In genomic region chr14:47462877-47463460, GRCm38 (mm10) we compare ENCODE assay signal across 25 mouse cellular contexts. TPM values are rescaled to one million over a fixed set of nuclear protein-coding genes. Genes with fewer than 3 reads are reported as not detected.
A peak's percentile ranks its signal among the peaks of the same experiment; 100 is the strongest.
DNase-seq lines count a peak whose midpoint lies in the region; ATAC-seq and TF ChIP-seq lines count a peak whose summit lies in the region.
"Had no signal": no experiment of that assay in that cellular context is flagged by ENCODE, and none has a peak within 500 bp of the region (broad histone marks: within the 10 kb centered on the region; RNA-seq: fewer than 3 reads in every experiment).

No protein-coding gene starts in this region.

- no peak overlapping the region for H3K27ac ChIP-seq in forebrain, embryonic 14.5 days (ENCODE audit: low read depth, low read length)
- H3K27ac ChIP-seq in forebrain, embryonic 10.5 days: no peak overlapping the region
- H3K27ac ChIP-seq in forebrain, postnatal 0 days (ENCODE audit: low read depth, low read length): no peak overlapping the region
- no peak overlapping the region for H3K27ac ChIP-seq in forebrain, embryonic 13.5 days
- H3K27ac ChIP-seq in liver, postnatal 0 days (ENCODE audit: low read depth): 0 out of 2 replicates have a peak overlapping the region, but pooled peaks have one; percentile 20
- no peak overlapping the region for H3K27ac ChIP-seq in liver, embryonic 12.5 days
- no peak overlapping the region for H3K27ac ChIP-seq in hindbrain, embryonic 16.5 days (ENCODE audit: low read depth, low read length)
- H3K27ac ChIP-seq: embryonic facial prominence, embryonic 13.5 days; embryonic facial prominence, embryonic 15.5 days had no signal

- DNase-seq in forebrain, embryonic 14.5 days (ENCODE audit: low spot score): peak; percentile 62
- DNase-seq in forebrain, embryonic 10.5 days (ENCODE audit: extremely low spot score, low spot score): no peak
- DNase-seq in forebrain, postnatal 0 days: peak; percentile 86
- DNase-seq in liver, postnatal 0 days: no peak
- peak; percentile 32 for DNase-seq in telencephalon, adult 2 months (ENCODE audit: low read depth, low spot score)
- DNase-seq: adrenal gland, adult 8-10 months; adrenal gland, postnatal 14 days; adrenal gland, postnatal 36 days; B cell, adult 2 months; cerebellum, adult 11-12 months; cerebellum, adult 2 months; cerebellum, adult 9-10 months; cerebellum, postnatal 10 days; cerebellum, postnatal 25 days; embryo, embryonic 11 days had no signal

- no peaks in the 10 kb centered on the region for H3K36me3 ChIP-seq in forebrain, embryonic 14.5 days (ENCODE audit: control insufficient read depth, insufficient read depth, low read length)
- no peaks in the 10 kb centered on the region for H3K36me3 ChIP-seq in forebrain, embryonic 10.5 days (replicated peaks)
- no peaks in the 10 kb centered on the region for H3K36me3 ChIP-seq in forebrain, postnatal 0 days (ENCODE audit: insufficient read depth)
- H3K36me3 ChIP-seq in forebrain, embryonic 13.5 days (ENCODE audit: poor library complexity, severe bottlenecking): no peaks in the 10 kb centered on the region
- no peaks in the 10 kb centered on the region for H3K36me3 ChIP-seq in liver, postnatal 0 days (replicated peaks; ENCODE audit: insufficient read depth, low read length)
- H3K36me3 ChIP-seq in liver, embryonic 12.5 days: no peaks in the 10 kb centered on the region
- H3K36me3 ChIP-seq in hindbrain, embryonic 16.5 days (ENCODE audit: control insufficient read depth, insufficient read depth, low read length): no peaks in the 10 kb centered on the region
- H3K36me3 ChIP-seq: embryonic facial prominence, embryonic 13.5 days; embryonic facial prominence, embryonic 15.5 days; G1E had no signal

- H3K9ac ChIP-seq in forebrain, embryonic 14.5 days (ENCODE audit: low read length): no peak overlapping the region
- H3K9ac ChIP-seq in forebrain, postnatal 0 days: no peak overlapping the region
- no peak overlapping the region for H3K9ac ChIP-seq in forebrain, embryonic 13.5 days
- H3K9ac ChIP-seq in liver, postnatal 0 days (replicated peaks): no peak overlapping the region
- H3K9ac ChIP-seq in liver, embryonic 12.5 days: no peak overlapping the region
- H3K9ac ChIP-seq in hindbrain, embryonic 16.5 days (ENCODE audit: low read depth, low read length): no peak overlapping the region
- H3K9ac ChIP-seq: embryonic facial prominence, embryonic 13.5 days; embryonic facial prominence, embryonic 15.5 days had no signal

- H3K27me3 ChIP-seq in forebrain, embryonic 14.5 days (replicated peaks; ENCODE audit: control insufficient read depth, insufficient read depth, low read length): no peaks in the 10 kb centered on the region
- no peaks in the 10 kb centered on the region for H3K27me3 ChIP-seq in forebrain, embryonic 10.5 days (ENCODE audit: poor library complexity, severe bottlenecking)
- H3K27me3 ChIP-seq in forebrain, postnatal 0 days (ENCODE audit: insufficient read depth, low read length): no peaks in the 10 kb centered on the region
- H3K27me3 ChIP-seq in forebrain, embryonic 13.5 days: no peaks in the 10 kb centered on the region
- no peaks in the 10 kb centered on the region for H3K27me3 ChIP-seq in liver, postnatal 0 days (ENCODE audit: insufficient read depth, low read length)
- peaks cover 29% of the 10 kb centered on the region for H3K27me3 ChIP-seq in liver, embryonic 12.5 days (replicated peaks)
- no peaks in the 10 kb centered on the region for H3K27me3 ChIP-seq in hindbrain, embryonic 16.5 days (replicated peaks; ENCODE audit: control insufficient read depth, insufficient read depth, low read length)
- H3K27me3 ChIP-seq: embryonic facial prominence, embryonic 15.5 days had no signal

- H3K4me3 ChIP-seq in forebrain, embryonic 14.5 days (ENCODE audit: low read depth, low read length): no peak overlapping the region
- H3K4me3 ChIP-seq in forebrain, embryonic 10.5 days: no peak overlapping the region
- H3K4me3 ChIP-seq in forebrain, postnatal 0 days (ENCODE audit: low read depth, low read length): no peak overlapping the region
- H3K4me3 ChIP-seq in forebrain, embryonic 13.5 days: no peak overlapping the region
- H3K4me3 ChIP-seq in liver, postnatal 0 days (ENCODE audit: low read depth, low read length): no peak overlapping the region
- no peak overlapping the region for H3K4me3 ChIP-seq in liver, embryonic 12.5 days
- H3K4me3 ChIP-seq in hindbrain, embryonic 16.5 days (ENCODE audit: low read length): no peak overlapping the region
- H3K4me3 ChIP-seq: embryonic facial prominence, embryonic 13.5 days; embryonic facial prominence, embryonic 15.5 days; erythroblast, embryonic 14.5 days had no signal

- H3K9me3 ChIP-seq in forebrain, embryonic 14.5 days (replicated peaks; ENCODE audit: control insufficient read depth, low read length): no peaks in the 10 kb centered on the region
- no peaks in the 10 kb centered on the region for H3K9me3 ChIP-seq in forebrain, embryonic 10.5 days
- no peaks in the 10 kb centered on the region for H3K9me3 ChIP-seq in forebrain, postnatal 0 days (ENCODE audit: low read length)
- no peaks in the 10 kb centered on the region for H3K9me3 ChIP-seq in forebrain, embryonic 13.5 days (replicated peaks)
- H3K9me3 ChIP-seq in liver, postnatal 0 days (ENCODE audit: low read length): no peaks in the 10 kb centered on the region
- no peaks in the 10 kb centered on the region for H3K9me3 ChIP-seq in liver, embryonic 12.5 days (replicated peaks)
- no peaks in the 10 kb centered on the region for H3K9me3 ChIP-seq in hindbrain, embryonic 16.5 days (ENCODE audit: control insufficient read depth, low read length)
- H3K9me3 ChIP-seq: embryonic facial prominence, embryonic 13.5 days; embryonic facial prominence, embryonic 15.5 days; G1E had no signal

- TF ChIP-seq CTCF in forebrain, postnatal 0 days (IDR thresholded peaks at IDR 0.05; ENCODE audit: low read depth): no peak
- TF ChIP-seq CTCF in liver, postnatal 0 days (IDR thresholded peaks at IDR 0.05; ENCODE audit: low read depth): no peak

- ATAC-seq in forebrain, embryonic 14.5 days: peak; percentile 20; the same call in 1 of the 2 replicates
- peak; percentile 60 for ATAC-seq in forebrain, postnatal 0 days
- ATAC-seq in forebrain, embryonic 13.5 days: no peak
- no peak for ATAC-seq in liver, postnatal 0 days
- ATAC-seq in liver, embryonic 12.5 days: no peak
- no peak for ATAC-seq in hindbrain, embryonic 16.5 days
- ATAC-seq: activated CD4-positive, CD25-positive, alpha-beta regulatory T cell, adult 4 months; CD4-positive, CD25-positive, alpha-beta regulatory T cell, adult 4 months; Patski had no signal

- WGBS in forebrain, embryonic 14.5 days: 77% methylated on average over 9 of the region's 9 CpGs
- WGBS in forebrain, embryonic 10.5 days: 89% methylated on average over 9 of the region's 9 CpGs
- 51% methylated on average over 9 of the region's 9 CpGs for WGBS in forebrain, postnatal 0 days
- WGBS in forebrain, embryonic 13.5 days: 82% methylated on average over 9 of the region's 9 CpGs
- 56% methylated on average over 9 of the region's 9 CpGs for WGBS in liver, postnatal 0 days (ENCODE audit: insufficient replicate concordance)
- WGBS in liver, embryonic 12.5 days (ENCODE audit: insufficient replicate concordance): 56% methylated on average over 9 of the region's 9 CpGs
- 84% methylated on average over 9 of the region's 9 CpGs for WGBS in hindbrain, embryonic 16.5 days

- H3K4me2 ChIP-seq in forebrain, embryonic 14.5 days (ENCODE audit: low read length): no peak overlapping the region
- H3K4me2 ChIP-seq in forebrain, postnatal 0 days (ENCODE audit: low read depth): no peak overlapping the region
- no peak overlapping the region for H3K4me2 ChIP-seq in forebrain, embryonic 13.5 days
- no peak overlapping the region for H3K4me2 ChIP-seq in liver, postnatal 0 days (ENCODE audit: low read depth, low read length)
- H3K4me2 ChIP-seq in liver, embryonic 12.5 days: no peak overlapping the region
- H3K4me2 ChIP-seq in hindbrain, embryonic 16.5 days (ENCODE audit: low read length): no peak overlapping the region
- H3K4me2 ChIP-seq: embryonic facial prominence, embryonic 13.5 days; embryonic facial prominence, embryonic 15.5 days had no signal

- no peak for TF ChIP-seq EP300 in liver, postnatal 0 days (IDR thresholded peaks at IDR 0.05; ENCODE audit: low read depth)

- no peaks in the 10 kb centered on the region for H3K4me1 ChIP-seq in forebrain, embryonic 14.5 days (ENCODE audit: control insufficient read depth, insufficient read depth, low read length)
- peaks cover 2% of the 10 kb centered on the region; the same call in 1 of the 2 replicates for H3K4me1 ChIP-seq in forebrain, embryonic 10.5 days
- H3K4me1 ChIP-seq in forebrain, postnatal 0 days (ENCODE audit: insufficient read depth): 0 out of 2 replicates have a peak, but pooled peaks cover 4% of the 10 kb centered on the region
- no peaks in the 10 kb centered on the region for H3K4me1 ChIP-seq in forebrain, embryonic 13.5 days
- H3K4me1 ChIP-seq in liver, postnatal 0 days (ENCODE audit: insufficient read depth): peaks cover 11% of the 10 kb centered on the region
- 0 out of 2 replicates have a peak, but pooled peaks cover 3% of the 10 kb centered on the region for H3K4me1 ChIP-seq in liver, embryonic 12.5 days
- H3K4me1 ChIP-seq in hindbrain, embryonic 16.5 days (ENCODE audit: control insufficient read depth, insufficient read depth, low read depth, low read length): no peaks in the 10 kb centered on the region
- H3K4me1 ChIP-seq: embryonic facial prominence, embryonic 13.5 days; embryonic facial prominence, embryonic 15.5 days had no signal

RNA-seq across cellular contexts. Expression of gene Fbxo34, which starts 12.7 kb away (rescaled TPM):
- polyA plus RNA-seq in forebrain, embryonic 14.5 days (2014; fragmentation: Nextera tagmentation; extraction: Ambion mirVana): 23.0 and 27.5 TPM in 2 replicates
- 26.5 and 28.4 TPM in 2 replicates for polyA plus RNA-seq in forebrain, embryonic 10.5 days (2016; fragmentation: Nextera tagmentation; extraction: Ambion mirVana)
- 18.9 and 20.0 TPM in 2 replicates for total RNA-seq in forebrain, postnatal 0 days (2014; rRNA removed)
- polyA plus RNA-seq in forebrain, postnatal 0 days (2015; fragmentation: Nextera tagmentation; extraction: Ambion mirVana): 23.0 and 33.8 TPM in 2 replicates
- 20.4 and 23.5 TPM in 2 replicates for polyA plus RNA-seq in forebrain, embryonic 13.5 days (2015; fragmentation: Nextera tagmentation; extraction: Ambion mirVana)
- 19.3 and 22.1 TPM in 2 replicates for polyA plus RNA-seq in liver, postnatal 0 days (2015; fragmentation: Nextera tagmentation; extraction: Ambion mirVana)
- polyA plus RNA-seq in liver, embryonic 12.5 days (2016; fragmentation: Nextera tagmentation; extraction: Ambion mirVana): 36.4 and 38.0 TPM in 2 replicates
- 33.6 and 35.5 TPM in 2 replicates for polyA plus RNA-seq in hindbrain, embryonic 16.5 days (2015; fragmentation: Nextera tagmentation; extraction: Ambion mirVana)

RNA-seq across cellular contexts. Expression of gene Dlgap5, which starts 44.8 kb away (rescaled TPM):
- polyA plus RNA-seq in forebrain, embryonic 14.5 days (2014; fragmentation: Nextera tagmentation; extraction: Ambion mirVana): 18.3 and 23.5 TPM in 2 replicates
- polyA plus RNA-seq in forebrain, embryonic 10.5 days (2016; fragmentation: Nextera tagmentation; extraction: Ambion mirVana): 86.4 and 88.0 TPM in 2 replicates
- total RNA-seq in forebrain, postnatal 0 days (2014; rRNA removed): 2.3 and 9.4 TPM in 2 replicates
- polyA plus RNA-seq in forebrain, postnatal 0 days (2015; fragmentation: Nextera tagmentation; extraction: Ambion mirVana): 2.9 and 3.3 TPM in 2 replicates
- polyA plus RNA-seq in forebrain, embryonic 13.5 days (2015; fragmentation: Nextera tagmentation; extraction: Ambion mirVana): 42.0 and 45.0 TPM in 2 replicates
- polyA plus RNA-seq in liver, postnatal 0 days (2015; fragmentation: Nextera tagmentation; extraction: Ambion mirVana): 16.9 and 17.9 TPM in 2 replicates
- polyA plus RNA-seq in liver, embryonic 12.5 days (2016; fragmentation: Nextera tagmentation; extraction: Ambion mirVana): 68.0 and 73.9 TPM in 2 replicates
- 6.3 and 9.0 TPM in 2 replicates for polyA plus RNA-seq in hindbrain, embryonic 16.5 days (2015; fragmentation: Nextera tagmentation; extraction: Ambion mirVana)

Comparison
In these comparisons a context has a peak if more than half of its experiments do, and no peak if none do; other contexts are left out.
1. ATAC-seq: peak in forebrain, embryonic 14.5 days (single experiment) and forebrain, postnatal 0 days (single experiment); none in forebrain, embryonic 13.5 days (single experiment), liver, postnatal 0 days (single experiment), liver, embryonic 12.5 days (single experiment) and hindbrain, embryonic 16.5 days (single experiment).
2. DNase-seq: peak in forebrain, embryonic 14.5 days (single experiment), forebrain, postnatal 0 days (single experiment) and telencephalon, adult 2 months (single experiment); none in forebrain, embryonic 10.5 days (single experiment) and liver, postnatal 0 days (single experiment).